Mouse (Mus musculus) testis, adult 2 months (tissue): ENCODE data around the gene Znrf1. TPM values are rescaled to one million over a fixed set of nuclear protein-coding genes. Genes with fewer than 3 reads are reported as not detected.

Experiments used
- H3K27ac ChIP-seq: fragments of 200-500 bp; 2 replicates; pipeline ENCODE4 v1.5.1; 2012; ENCODE audit warnings: low read depth, low read length; ENCODE audit not compliant: control insufficient read depth, insufficient read depth
- H3K27me3 ChIP-seq: fragments of 200-500 bp; 2 replicates; pipeline ENCODE4 v1.6.1; 2012; ENCODE audit warnings: mild to moderate bottlenecking, low read length, moderate library complexity; ENCODE audit not compliant: control insufficient read depth, insufficient read depth
- H3K36me3 ChIP-seq: fragments of 200-500 bp; 2 replicates; pipeline ENCODE4 v1.6.1; 2012; ENCODE audit warnings: mild to moderate bottlenecking, low read length; ENCODE audit not compliant: control insufficient read depth, insufficient read depth
- H3K4me1 ChIP-seq: fragments of 200-500 bp; 2 replicates; pipeline ENCODE4 v1.6.1; 2012; ENCODE audit warnings: low read length; ENCODE audit not compliant: control insufficient read depth, insufficient read depth
- H3K4me3 ChIP-seq: fragments of 200-500 bp; 2 replicates; pipeline ENCODE4 v1.5.1; 2012; ENCODE audit warnings: low read depth, mild to moderate bottlenecking, low read length, moderate library complexity, mixed read lengths; ENCODE audit not compliant: control insufficient read depth
- CTCF ChIP-seq: fragments of 200-500 bp; IDR thresholded peaks from 2 replicates; pipeline ENCODE4 v1.5.1; 2012; ENCODE audit warnings: low read depth, mild to moderate bottlenecking, inconsistent platforms, low read length, moderate library complexity; ENCODE audit not compliant: control insufficient read depth, insufficient read depth, insufficient replicate concordance
- POLR2A ChIP-seq: fragments of 200-500 bp; IDR thresholded peaks from 2 replicates; pipeline ENCODE4 v1.6.1; 2012; ENCODE audit warnings: low read depth, mild to moderate bottlenecking, inconsistent platforms, low read length, moderate library complexity; ENCODE audit not compliant: control insufficient read depth
- polyA plus RNA-seq: library from polyadenylated mRNA; depleted of rRNA; stranded (reverse); fragments of >200 nt; gene quantifications from 2 replicates; pipeline ENCODE4 v1.2.3, GENCODE M21; 2012

Gene Znrf1
- polyA plus RNA-seq, 1 experiment, result 95.0 TPM

DNA sequence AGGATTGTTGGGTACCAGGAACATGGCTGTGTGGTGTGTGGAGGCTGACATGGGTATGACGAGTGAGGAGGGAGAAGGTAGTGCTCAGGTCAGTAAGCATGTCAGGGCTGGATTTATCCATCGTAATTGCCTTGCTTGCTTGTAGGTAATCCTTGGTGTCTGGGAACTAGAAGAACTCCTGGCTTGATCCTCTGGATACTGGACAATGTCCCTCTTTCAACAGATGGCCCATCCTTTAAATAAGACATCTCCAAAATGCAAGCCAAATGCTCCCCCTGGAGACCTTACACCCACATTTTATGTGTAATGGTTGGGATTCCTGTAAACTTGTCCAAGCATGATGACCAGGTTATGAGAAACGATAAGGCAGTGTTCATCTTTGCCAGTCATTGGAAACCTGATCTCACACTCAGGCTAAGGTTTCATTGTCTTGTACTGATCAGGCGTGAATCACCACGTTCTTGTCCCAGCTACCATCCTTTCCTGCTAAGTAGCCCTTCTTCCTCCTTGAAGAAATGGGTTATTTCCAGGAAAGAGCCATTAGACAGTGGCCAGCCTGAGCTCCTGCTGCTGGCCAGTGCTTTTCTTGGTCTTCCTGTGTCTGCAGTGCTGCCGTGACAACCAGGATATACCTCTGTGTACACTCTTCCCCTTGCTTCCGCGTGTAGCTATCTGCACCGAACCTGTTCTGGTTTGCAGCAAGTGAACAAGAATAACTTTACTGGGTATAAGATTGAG is 64.0 kb downstream of the Znrf1 start:
- Histone ChIP-seq H3K4me3 (no peak overlapping the region), H3K27ac (no peak overlapping the region), H3K36me3 (no peaks in the 10 kb centered on the region), H3K4me1 (peaks cover 5% of the 10 kb centered on the region), H3K27me3 (no peaks in the 10 kb centered on the region)
- TF ChIP-seq CTCF, result no peak

DNA sequence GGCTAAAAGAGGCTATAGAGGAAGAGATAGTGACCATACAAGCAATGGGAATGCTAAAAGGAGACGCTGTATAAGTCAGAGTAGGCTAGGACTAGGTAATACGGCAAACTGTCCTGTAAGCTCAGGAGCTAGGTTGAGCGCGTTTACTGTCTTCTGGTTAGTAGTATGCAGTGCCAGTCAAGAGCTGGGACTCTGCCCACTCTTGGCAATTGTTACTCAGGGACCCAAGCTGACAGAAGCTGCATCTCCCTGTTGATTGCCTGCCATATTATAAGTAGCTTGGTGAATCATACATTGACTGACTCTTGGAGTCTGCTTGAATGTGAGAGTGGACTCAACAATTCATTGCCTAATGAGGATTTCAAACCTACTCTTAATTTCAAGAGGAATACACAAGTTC is 66.2 kb downstream of the Znrf1 start:
- H3K36me3 ChIP-seq, result no peaks in the 10 kb centered on the region
- no peak overlapping the region for H3K27ac ChIP-seq
- TF ChIP-seq CTCF, result no peak
- no peak for TF ChIP-seq POLR2A
- H3K27me3 ChIP-seq, result no peaks in the 10 kb centered on the region
- peaks cover 2% of the 10 kb centered on the region; the same call in 1 of the 2 replicates for H3K4me1 ChIP-seq
- H3K4me3 ChIP-seq, result no peak overlapping the region

DNA sequence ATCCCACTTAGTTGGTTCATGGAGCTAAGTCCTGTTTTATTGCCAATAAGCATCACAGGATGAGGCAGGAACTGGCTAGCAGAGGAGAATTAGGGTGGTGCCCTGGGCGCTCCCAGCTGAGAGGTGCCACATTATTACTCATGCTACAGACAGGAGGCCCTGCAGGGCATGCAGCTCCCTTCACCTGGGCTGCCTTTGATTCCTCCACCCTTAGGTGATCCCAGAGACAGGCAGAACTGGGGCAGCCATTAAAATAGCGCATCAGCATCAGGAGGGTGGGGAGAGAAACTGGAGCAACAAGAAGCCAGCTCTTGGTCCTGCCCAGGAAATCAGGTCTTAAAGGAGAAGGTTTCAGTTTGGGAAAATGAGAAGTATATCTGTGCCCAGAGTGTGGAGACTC is 69.1 kb downstream of the Znrf1 start:
- H3K4me3 ChIP-seq, result no peak overlapping the region
- TF ChIP-seq POLR2A (no peak), CTCF (no peak)
- no peak overlapping the region for H3K27ac ChIP-seq
- H3K27me3 ChIP-seq, result no peaks in the 10 kb centered on the region
- no peaks in the 10 kb centered on the region for H3K36me3 ChIP-seq
- H3K4me1 ChIP-seq, result no peaks in the 10 kb centered on the region

DNA sequence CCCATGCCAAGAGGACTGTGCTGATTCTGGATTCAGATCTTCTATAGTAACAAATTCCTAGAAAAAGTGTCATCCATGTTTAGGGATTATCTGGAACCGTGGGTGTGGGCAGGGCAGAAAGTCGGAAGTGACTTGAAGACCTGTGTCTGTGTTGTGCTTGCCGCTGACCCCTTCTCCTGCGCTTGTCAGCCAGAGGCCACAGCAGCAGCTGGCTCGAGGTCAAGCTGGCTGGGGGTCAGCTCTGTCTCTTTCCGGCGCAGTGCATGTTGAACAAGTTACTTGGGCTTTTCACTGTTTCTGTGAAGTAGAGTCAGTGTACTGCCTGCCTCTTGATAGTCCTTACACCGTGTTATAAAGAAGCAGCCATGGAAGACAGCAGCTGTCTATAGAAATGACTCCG is 71.1 kb downstream of the Znrf1 start:
- Histone ChIP-seq H3K4me3 (no peak overlapping the region), H3K27me3 (no peaks in the 10 kb centered on the region), H3K36me3 (no peaks in the 10 kb centered on the region), H3K4me1 (no peaks in the 10 kb centered on the region), H3K27ac (no peak overlapping the region)
- TF ChIP-seq CTCF (no peak), POLR2A (no peak)

DNA sequence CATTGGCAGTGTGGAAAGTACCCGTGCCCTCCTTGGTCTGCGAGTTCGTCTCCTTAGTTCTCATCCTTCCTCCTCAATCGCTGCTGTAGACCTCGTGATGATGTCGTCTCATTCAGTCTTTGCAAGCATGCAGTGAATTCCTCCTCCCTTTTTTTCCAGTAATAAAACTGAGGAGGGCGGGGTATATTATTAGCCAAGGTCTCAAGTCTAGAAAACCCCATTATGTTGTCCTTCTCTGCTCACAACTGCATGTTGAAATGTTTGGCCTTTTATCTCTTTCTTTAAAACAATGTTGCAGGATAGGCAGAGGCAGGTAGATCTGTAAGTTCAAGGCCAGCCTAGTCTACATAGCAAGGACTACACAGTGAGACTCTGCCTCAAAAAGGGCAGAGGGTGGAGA is 71.5 kb downstream of the Znrf1 start:
- TF ChIP-seq CTCF (no peak), POLR2A (no peak)
- Histone ChIP-seq H3K4me1 (no peaks in the 10 kb centered on the region), H3K27me3 (no peaks in the 10 kb centered on the region), H3K27ac (no peak overlapping the region), H3K4me3 (no peak overlapping the region), H3K36me3 (no peaks in the 10 kb centered on the region)

DNA sequence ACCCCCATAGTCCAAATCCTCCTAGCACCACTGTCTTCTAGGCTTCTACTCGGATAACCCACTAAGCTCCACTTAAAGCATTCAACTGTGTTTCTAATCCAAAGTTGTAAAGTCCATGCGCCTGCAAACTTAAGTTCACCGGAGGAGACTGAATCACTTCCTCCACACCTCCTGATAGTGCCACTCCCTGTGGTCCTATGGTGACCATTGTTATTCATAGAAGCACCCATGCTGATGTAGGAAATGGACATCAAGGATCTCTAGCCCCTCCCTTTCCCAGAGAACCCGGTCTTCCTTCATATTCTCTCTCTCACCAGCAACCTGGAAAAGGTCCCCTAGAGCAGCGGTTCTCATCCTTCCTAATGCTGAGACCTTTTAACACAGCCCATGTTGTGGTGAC is 77.3 kb downstream of the Znrf1 start:
- no peaks in the 10 kb centered on the region for H3K36me3 ChIP-seq
- H3K4me3 ChIP-seq, result no peak overlapping the region; the same call in 1 of the 2 replicates
- no peak for TF ChIP-seq CTCF
- TF ChIP-seq POLR2A, result no peak
- no peaks in the 10 kb centered on the region for H3K27me3 ChIP-seq
- peak overlapping the region; percentile 47 for H3K27ac ChIP-seq
- H3K4me1 ChIP-seq, result no peaks in the 10 kb centered on the region

DNA sequence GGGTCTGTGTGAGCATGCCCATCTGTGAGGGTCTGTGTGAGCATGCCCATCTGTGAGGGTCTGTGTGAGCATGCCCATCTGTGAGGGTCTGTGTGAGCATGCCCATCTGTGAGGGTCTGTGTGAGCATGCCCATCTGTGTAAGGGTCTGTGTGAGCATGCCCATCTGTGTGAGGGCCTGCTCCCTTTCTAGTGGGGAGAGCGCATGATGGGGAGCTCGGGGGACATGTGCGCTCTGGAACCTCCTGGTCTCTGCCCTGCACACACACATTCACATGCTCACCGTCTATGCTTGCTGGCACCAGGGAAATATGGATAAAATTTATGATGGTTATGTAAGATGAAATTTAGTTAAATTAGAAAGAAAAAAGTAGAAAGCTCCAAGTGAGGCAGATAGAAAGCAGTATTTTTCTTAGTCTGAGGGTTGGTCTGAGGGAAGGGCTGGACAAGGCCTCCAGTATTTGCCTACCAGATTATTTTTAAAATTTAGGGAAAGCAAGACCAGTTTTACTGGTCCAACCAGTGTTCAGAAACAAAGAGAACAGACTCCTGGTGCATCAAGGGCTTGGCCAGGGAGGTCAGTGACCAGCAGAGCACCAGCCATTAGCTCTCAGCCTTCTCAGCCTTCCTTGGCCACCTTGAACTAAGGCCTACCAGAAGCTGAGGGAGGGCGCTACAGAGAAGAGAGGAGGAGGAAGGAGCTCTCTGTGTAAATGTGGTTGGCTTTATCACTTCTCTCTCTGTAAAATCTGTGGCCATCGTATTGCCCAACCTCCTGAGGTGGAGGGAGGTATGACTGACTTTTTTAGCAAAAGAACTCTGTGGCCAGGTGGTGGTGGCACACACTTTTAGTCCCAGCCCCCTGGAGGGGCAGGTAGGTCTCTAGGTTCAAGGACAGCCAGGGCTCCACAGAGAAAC is 79.1 kb downstream of the Znrf1 start:
- TF ChIP-seq POLR2A (no peak), CTCF (no peak)
- H3K27ac ChIP-seq, result no peak overlapping the region
- no peaks in the 10 kb centered on the region for H3K4me1 ChIP-seq
- no peaks in the 10 kb centered on the region for H3K36me3 ChIP-seq
- H3K27me3 ChIP-seq, result no peaks in the 10 kb centered on the region
- no peak overlapping the region for H3K4me3 ChIP-seq
